Mouse (Mus musculus) macrophage (primary cell): Measurements from ENCODE around the gene Morf4l1. TPM values are rescaled to one million over a fixed set of nuclear protein-coding genes. Genes with fewer than 3 reads are reported as not detected.

Experiments
- H3K27ac ChIP-seq: fragments of 350-480 bp; formaldehyde crosslinking; 2 replicates; pipeline ENCODE4 v1.9.0; 2021
- H3K36me3 ChIP-seq: fragments of 350-480 bp; formaldehyde crosslinking; 2 replicates; pipeline ENCODE4 v1.9.0; 2021; ENCODE audit errors: inconsistent target
- H3K4me3 ChIP-seq: fragments of 350-480 bp; formaldehyde crosslinking; 2 replicates; pipeline ENCODE4 v1.9.0; 2021; ENCODE audit errors: inconsistent target
- H3K79me2 ChIP-seq: fragments of 350-480 bp; formaldehyde crosslinking; 2 replicates; pipeline ENCODE4 v1.9.0; 2021; ENCODE audit errors: inconsistent target
- WGBS: methylation state at CpG from one replicate; pipeline ENCODE4 v1.1.7; 2026; ENCODE audit warnings: inconsistent platforms; ENCODE audit not compliant: missing documents; 5-methylcytosine and 5-hydroxymethylcytosine counted together
- polyA plus RNA-seq: library from polyadenylated mRNA; stranded (reverse); fragments of 250-400 nt; gene quantifications from 3 replicates; pipeline ENCODE4 v1.2.4, GENCODE M21; 2018; ENCODE audit warnings: inconsistent platforms
- total RNA-seq, 78 experiments: library from RNA; depleted of rRNA; stranded (reverse); fragments of 250-400 nt; gene quantifications; 1 replicate in 9 of 78; 2 replicates in 24 of 78; 3 replicates in 43 of 78; 4 replicates in 2 of 78; pipeline ENCODE4 v1.2.4; 2018; ENCODE audit warnings: inconsistent platforms in 56 of 78

Gene Morf4l1
- 100 to 1,000 TPM; 267 to 473 (median 379) TPM for total RNA-seq (2018; cell fraction: chromatin; rRNA removed)
- 100 to 1,000 TPM; 308 to 444 (median 369) TPM for total RNA-seq (2018; cell fraction: cytosol; rRNA removed)
- total RNA-seq (2018; cell fraction: nucleus; rRNA removed): 100 to 1,000 TPM; 206 to 324 (median 272) TPM
- polyA plus RNA-seq: 377 to 571 TPM (median 378 TPM) in 3 replicates

- H3K36me3 ChIP-seq: no peaks in the 10 kb centered on the region
- WGBS: 3% methylated on average over 34 of the region's 40 CpGs
- H3K27ac ChIP-seq: peak within 1 kb of the TSS; percentile 84
- H3K79me2 ChIP-seq: peaks cover 39% of the 10 kb centered on the region
- peak within 1 kb of the TSS; percentile 83 for H3K4me3 ChIP-seq
These were observed at the start of gene Morf4l1 for GRCm38 (mm10) chr9:90114567-90115307. Gene Morf4l1, minus strand, starts transcription at chr9:90114774.

- 8% methylated on average over 18 of the region's 18 CpGs for WGBS
- H3K79me2 ChIP-seq: no peaks in the 10 kb centered on the region
- no peak overlapping the region for H3K4me3 ChIP-seq
- no peaks in the 10 kb centered on the region for H3K36me3 ChIP-seq
- H3K27ac ChIP-seq: no peak overlapping the region
These were observed 49.1 kb upstream of the Morf4l1 start for GRCm38 (mm10) chr9:90163749-90164095.

DNA sequence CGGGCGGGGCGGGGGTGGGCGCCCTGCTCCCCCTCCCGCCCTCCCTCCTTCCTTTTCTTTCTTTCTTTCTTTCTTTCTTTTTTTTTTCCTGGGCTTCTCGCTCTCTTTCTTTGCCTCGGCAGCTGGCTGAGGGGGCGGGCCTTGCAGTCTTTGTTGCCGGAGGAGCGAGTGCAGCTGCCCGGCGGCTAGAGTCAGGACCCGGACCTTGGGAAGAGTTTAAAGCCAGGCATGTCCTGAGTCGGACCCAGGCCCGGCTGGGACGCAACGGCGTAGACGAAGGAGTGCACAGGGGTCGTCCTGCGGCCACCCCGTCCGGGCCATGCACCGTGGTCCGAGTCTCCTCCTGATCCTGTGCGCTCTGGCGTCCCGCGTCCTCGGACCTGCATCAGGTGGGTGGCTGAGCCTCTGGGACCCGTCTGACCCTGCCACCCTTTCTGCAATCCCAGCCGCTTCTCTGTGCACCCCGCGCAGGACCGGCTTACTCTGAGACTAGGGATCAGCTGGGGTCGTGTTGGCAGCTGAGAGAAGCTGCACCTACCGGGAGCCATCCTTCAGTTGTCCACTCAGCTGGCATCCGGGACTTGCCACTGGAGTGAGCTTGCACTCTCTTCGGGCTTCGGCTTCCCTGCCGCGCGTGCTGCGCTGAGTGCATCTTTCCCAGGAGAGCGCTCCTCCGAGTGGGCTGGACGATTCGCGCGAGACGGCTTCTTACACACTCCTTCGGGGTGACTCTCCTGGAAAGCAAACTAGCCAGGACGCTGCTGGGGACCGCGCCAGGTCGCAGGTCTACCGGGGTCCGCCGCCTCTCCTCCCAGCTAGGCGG is 48.6 kb upstream of the Morf4l1 start, which contains the start of gene Adamts7:
Adamts7 (plus strand) TSS at position 144 of the 823 bp plus-strand sequence.
- Histone ChIP-seq H3K36me3 (no peaks in the 10 kb centered on the region), H3K79me2 (no peaks in the 10 kb centered on the region), H3K27ac (no peak within 1 kb of the TSS), H3K4me3 (peak within 1 kb of the TSS; percentile 12; the same call in 1 of the 2 replicates)
- 2% methylated on average over 55 of the region's 60 CpGs for WGBS

- Histone ChIP-seq H3K36me3 (no peaks in the 10 kb centered on the region), H3K4me3 (no peak overlapping the region), H3K79me2 (no peaks in the 10 kb centered on the region), H3K27ac (no peak overlapping the region)
- 22% methylated on average over 9 of the region's 29 CpGs for WGBS
These were observed 47.8 kb upstream of the Morf4l1 start for GRCm38 (mm10) chr9:90162243-90162925.

DNA sequence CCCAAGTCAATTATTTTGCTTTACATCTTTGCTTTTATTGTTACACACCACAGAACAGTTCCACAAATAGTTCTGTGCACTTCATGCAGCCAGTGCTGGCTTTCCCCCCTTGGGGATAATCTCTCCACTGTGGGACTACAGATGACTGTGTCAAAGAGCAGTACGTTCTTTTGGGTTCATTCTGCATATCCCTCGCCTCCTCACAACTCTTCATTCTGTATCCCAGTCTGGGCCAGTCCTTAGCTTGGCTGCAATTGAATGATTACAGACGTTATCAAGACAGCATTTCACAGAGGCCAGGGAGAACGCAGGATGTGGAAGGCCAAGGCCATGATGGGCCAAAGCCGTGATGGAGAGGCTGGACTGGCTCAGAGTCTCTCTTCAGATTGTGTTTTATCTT is 32.3 kb upstream of the Morf4l1 start:
- H3K79me2 ChIP-seq: no peaks in the 10 kb centered on the region
- WGBS: 86% methylated on average over 5 of the region's 5 CpGs
- H3K36me3 ChIP-seq: no peaks in the 10 kb centered on the region
- no peak overlapping the region for H3K27ac ChIP-seq
- no peak overlapping the region for H3K4me3 ChIP-seq

DNA sequence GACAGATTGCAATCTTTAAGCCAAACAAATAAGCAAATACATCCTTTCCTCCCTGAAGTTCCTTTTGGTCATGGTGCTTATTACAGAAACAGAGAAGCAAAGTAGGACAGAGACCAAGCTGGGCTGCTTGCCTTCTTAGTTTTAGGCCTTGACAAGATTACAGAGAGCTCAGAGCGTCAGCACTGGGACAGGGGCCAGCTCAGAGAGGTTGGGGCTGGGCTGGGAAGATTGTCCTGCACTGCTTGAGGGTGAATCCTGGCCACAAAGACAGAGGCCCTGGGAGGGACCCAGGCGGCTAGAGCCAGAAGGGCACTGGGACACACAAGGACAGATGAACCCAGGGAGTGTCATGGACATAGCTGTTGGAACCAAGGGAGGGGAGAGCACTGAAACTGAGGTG is 31.2 kb upstream of the Morf4l1 start:
- no peaks in the 10 kb centered on the region for H3K79me2 ChIP-seq
- no peak overlapping the region for H3K4me3 ChIP-seq
- 77% methylated on average over 2 of the region's 2 CpGs for WGBS
- H3K27ac ChIP-seq: no peak overlapping the region
- no peaks in the 10 kb centered on the region for H3K36me3 ChIP-seq

DNA sequence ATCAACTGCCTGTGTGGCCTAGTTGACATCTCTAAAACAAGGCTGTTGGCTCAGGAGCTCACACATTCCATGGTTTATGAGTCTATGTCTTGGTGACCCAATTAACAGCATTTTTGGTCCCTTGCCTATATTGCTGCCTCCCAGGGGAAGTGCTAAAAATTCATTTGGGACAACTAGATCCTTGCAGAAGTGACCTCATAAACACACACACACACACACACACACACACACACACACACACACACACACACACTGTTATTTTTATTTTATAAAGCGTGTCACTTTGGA is 22.0 kb upstream of the Morf4l1 start:
- Histone ChIP-seq H3K4me3 (no peak overlapping the region), H3K36me3 (no peaks in the 10 kb centered on the region)
- 100% methylated on average over 1 of the region's 1 CpGs for WGBS

DNA sequence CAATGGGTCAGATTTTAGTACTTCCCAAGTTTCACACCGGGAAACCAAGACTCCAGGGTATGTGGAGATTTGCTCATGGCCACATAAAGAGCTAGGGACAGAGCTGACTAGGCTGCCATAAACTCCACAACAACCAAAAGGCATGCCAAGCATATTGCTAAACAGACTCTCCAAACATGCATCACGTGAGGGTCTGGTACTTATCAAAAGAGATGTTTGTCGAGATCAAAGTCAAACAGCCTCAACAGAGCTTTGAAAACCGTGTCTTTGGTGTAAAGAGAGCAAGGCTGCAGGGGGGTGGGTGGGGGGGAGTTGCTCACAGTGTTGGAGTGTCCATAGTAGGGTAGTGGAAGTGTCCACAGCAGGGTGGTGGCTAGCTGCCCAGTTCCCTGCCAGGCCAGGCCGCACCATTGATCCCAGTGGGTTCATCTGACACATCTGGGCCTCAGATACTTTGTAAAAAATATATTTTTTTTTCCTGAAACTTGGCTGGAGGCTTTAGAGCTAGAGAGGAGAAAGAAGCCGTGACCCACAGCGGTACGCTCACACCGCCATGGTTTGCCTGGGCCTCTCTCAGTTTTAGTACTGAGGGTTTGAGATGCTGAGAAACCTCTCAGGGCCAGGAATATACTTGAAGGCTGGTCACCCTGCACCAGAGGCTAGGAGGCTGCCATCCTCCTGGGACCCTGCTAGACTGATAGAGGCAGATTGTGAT is 21.5 kb upstream of the Morf4l1 start:
- WGBS: 82% methylated on average over 5 of the region's 9 CpGs
- Histone ChIP-seq H3K36me3 (no peaks in the 10 kb centered on the region), H3K27ac (no peak overlapping the region), H3K79me2 (no peaks in the 10 kb centered on the region), H3K4me3 (no peak overlapping the region)

More for the DNA sequence above, 22.0 kb upstream of the Morf4l1 start:
- Histone ChIP-seq H3K27ac (no peak overlapping the region), H3K79me2 (no peaks in the 10 kb centered on the region)

GRCm38 (mm10) chr9:90135466-90135865 is 20.9 kb upstream of the Morf4l1 start:
- no peak overlapping the region for H3K4me3 ChIP-seq
- H3K36me3 ChIP-seq: no peaks in the 10 kb centered on the region
- no peak overlapping the region for H3K27ac ChIP-seq
- no peaks in the 10 kb centered on the region for H3K79me2 ChIP-seq
- 85% methylated on average over 8 of the region's 8 CpGs for WGBS

DNA sequence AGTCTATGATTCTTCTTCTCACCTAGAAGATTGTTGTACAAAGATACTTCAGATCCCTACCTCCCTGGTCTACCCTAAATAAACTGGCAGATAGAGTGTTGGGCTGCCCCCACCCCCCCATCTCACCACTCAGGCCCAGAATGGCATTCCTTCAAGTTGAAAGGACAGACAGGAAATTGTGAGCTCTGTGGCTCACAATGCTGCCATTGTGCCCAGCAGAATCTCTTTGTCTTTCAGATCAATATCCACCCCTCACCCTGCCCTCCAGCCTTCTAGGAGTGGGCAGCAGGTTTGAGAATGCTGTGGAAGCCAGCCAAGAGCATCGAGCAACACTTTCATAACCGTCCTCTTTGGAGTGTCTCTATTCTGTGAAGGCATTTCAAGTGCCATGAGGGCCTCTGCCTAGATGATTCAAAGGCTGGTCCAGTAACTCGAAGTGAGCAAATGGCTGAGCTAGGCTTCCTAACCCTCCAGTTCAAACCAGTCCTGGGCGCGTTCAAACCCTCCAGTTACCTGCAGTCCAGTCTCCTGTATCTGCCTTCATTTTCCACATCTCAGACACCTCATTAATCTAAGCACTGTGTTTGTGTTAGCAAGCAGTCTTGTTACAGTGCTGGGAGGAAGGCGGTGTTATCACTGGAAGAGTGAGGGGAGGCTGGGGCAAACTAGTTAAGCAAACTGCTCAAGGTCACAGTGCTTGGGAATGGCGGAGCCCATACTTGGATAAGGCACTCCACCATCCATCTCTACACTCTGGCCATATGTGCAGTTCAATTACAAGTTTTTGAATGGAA is 19.2 kb upstream of the Morf4l1 start:
- no peak overlapping the region for H3K27ac ChIP-seq
- H3K79me2 ChIP-seq: no peaks in the 10 kb centered on the region
- 88% methylated on average over 7 of the region's 7 CpGs for WGBS
- no peak overlapping the region for H3K4me3 ChIP-seq
- no peaks in the 10 kb centered on the region for H3K36me3 ChIP-seq

DNA sequence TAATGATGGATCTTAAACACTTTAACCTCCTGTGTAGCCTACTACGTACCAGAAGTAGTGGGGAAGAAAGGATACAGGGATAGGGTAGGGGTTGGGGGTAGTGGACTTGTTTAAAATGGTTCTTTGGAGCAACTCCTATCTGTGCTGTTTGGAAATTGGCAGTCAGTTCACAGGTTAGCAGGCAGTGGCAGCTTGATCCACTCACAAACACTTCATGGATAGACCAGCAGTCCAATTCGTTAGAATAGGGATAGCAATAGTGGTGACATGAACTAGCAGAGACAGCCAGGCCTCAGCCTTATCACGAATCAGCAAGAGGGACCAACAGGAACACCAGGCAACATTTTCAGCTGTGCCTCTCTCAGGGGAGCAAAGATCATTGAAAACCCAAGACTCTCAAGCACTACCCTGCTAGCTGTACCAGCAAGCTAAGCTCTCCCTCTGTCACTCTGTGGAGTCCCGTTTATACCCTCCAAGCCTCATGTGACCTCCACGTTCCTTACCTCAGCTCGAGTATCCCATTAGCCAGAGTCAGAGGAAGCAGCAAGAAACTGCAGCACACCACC is 14.1 kb upstream of the Morf4l1 start:
- WGBS: 83% methylated on average over 6 of the region's 6 CpGs
- no peaks in the 10 kb centered on the region for H3K36me3 ChIP-seq
- no peak overlapping the region for H3K27ac ChIP-seq
- H3K4me3 ChIP-seq: no peak overlapping the region
- H3K79me2 ChIP-seq: no peaks in the 10 kb centered on the region

DNA sequence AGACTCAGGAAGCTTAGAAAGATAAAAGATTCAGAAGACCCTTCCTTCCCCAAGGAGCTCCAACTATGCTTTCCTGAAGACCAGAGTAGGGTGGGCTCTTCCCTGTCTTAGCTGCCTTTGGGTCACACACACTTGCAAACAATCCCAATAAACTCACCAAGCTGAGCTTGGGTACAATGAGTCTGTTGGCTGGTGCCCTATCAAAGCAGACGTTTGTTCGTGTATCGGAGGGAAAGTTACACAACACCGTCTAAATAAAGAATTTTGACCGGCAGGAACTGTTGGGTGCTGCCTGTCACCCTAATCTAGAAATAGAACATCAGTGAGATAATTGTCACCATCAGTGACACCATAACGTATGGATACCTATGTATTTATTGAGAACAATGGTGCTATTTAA is 12.6 kb upstream of the Morf4l1 start:
- 36% methylated on average over 6 of the region's 6 CpGs for WGBS
- H3K4me3 ChIP-seq: no peak overlapping the region
- no peaks in the 10 kb centered on the region for H3K79me2 ChIP-seq
- no peak overlapping the region for H3K27ac ChIP-seq
- no peaks in the 10 kb centered on the region for H3K36me3 ChIP-seq

DNA sequence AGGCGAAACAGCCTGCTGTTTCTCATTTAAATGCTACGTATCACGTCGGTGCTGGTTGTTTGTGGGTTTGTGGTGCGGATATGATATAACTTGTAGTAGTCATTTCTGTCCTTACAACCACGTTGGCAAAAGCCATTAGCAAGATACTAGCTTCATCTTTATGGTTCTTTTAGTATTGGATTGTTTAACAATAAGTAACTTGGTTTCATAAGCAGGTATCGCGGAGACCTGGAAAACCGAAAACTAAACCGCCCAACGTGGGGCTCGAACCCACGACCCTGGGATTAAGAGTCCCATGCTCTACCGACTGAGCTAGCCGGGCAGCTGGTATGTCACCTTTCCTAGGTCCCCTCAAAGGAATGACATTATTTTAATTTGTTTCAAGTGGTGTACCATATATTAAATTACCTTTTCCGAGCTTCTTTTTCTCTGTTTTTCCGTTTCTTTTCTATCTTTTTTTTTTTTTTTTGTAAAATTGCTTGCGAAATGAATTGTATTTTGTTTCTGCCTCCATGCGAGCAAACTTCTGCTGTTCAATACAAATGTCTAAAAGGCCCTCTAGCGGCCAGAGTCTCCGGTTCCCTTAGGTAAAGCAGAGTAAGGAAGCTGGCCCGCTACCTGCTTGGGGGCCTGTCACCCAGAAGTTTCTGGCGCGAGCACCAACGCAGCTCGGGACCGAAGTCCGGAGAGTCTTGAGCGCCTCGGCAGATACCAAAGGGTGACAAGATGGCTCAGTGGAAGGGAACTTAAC is 11.9 kb upstream of the Morf4l1 start:
- H3K27ac ChIP-seq: no peak overlapping the region

More for the DNA sequence above, 11.9 kb upstream of the Morf4l1 start:
- H3K4me3 ChIP-seq: peak overlapping the region; percentile 26
- WGBS: 1% methylated on average over 30 of the region's 30 CpGs
- H3K79me2 ChIP-seq: no peaks in the 10 kb centered on the region
- no peaks in the 10 kb centered on the region for H3K36me3 ChIP-seq
